Mouse (Mus musculus) embryonic facial prominence, embryonic 11.5 days (tissue): ENCODE data around the gene Tank. TPM values are rescaled to one million over a fixed set of nuclear protein-coding genes. Genes with fewer than 3 reads are reported as not detected.

Experiments used
- ATAC-seq: fragments of 200-750 bp; cut with Nextera tagmentation; replicated peaks from 2 replicates; pipeline ENCODE4 v1.8.0; 2017; ENCODE audit warnings: low read depth; ENCODE audit not compliant: insufficient number of reproducible peaks, low FRiP score, low TSS enrichment
- DNase-seq: peaks from one replicate; pipeline ENCODE4 v3.0.0-alpha.2; 2015; ENCODE audit warnings: low spot score
- H3K27ac ChIP-seq: fragments of 300-500 bp; sonication (generic); replicated peaks from 2 replicates; pipeline ENCODE4 v1.5.1; 2014; ENCODE audit warnings: mild to moderate bottlenecking, low read depth, low read length, control low read depth
- H3K27me3 ChIP-seq: fragments of 300-500 bp; sonication (generic); 2 replicates; pipeline ENCODE4 v1.6.1; 2014; ENCODE audit warnings: mild to moderate bottlenecking, low read length, moderate library complexity, mixed read lengths; ENCODE audit not compliant: control insufficient read depth, insufficient read depth
- H3K36me3 ChIP-seq: fragments of 300-500 bp; sonication (generic); replicated peaks from 2 replicates; pipeline ENCODE4 v1.6.1; 2014; ENCODE audit warnings: low read depth, mild to moderate bottlenecking, low read length, moderate library complexity, mixed read lengths; ENCODE audit not compliant: control insufficient read depth, insufficient read depth
- H3K4me1 ChIP-seq: fragments of 300-500 bp; sonication (generic); 2 replicates; pipeline ENCODE4 v1.6.1; 2014; ENCODE audit warnings: low read length, mixed read lengths; ENCODE audit not compliant: control insufficient read depth, insufficient read depth
- H3K4me2 ChIP-seq: fragments of 300-500 bp; sonication (generic); 2 replicates; pipeline ENCODE4 v1.6.1; 2014; ENCODE audit warnings: low read depth, mild to moderate bottlenecking, control low read depth, low read length, moderate library complexity
- H3K4me3 ChIP-seq: fragments of 300-500 bp; sonication (generic); 2 replicates; pipeline ENCODE4 v1.5.1; 2014; ENCODE audit warnings: low read depth, low read length, control low read depth
- H3K9ac ChIP-seq: fragments of 300-500 bp; sonication (generic); replicated peaks from 2 replicates; pipeline ENCODE4 v1.6.1; 2014; ENCODE audit warnings: mild to moderate bottlenecking, control low read depth, low read length
- H3K9me3 ChIP-seq: fragments of 300-500 bp; sonication (generic); replicated peaks from 2 replicates; pipeline ENCODE4 v1.6.1; 2016; ENCODE audit warnings: mild to moderate bottlenecking, low read length, inconsistent platforms, mixed read lengths; ENCODE audit not compliant: control insufficient read depth
- WGBS: fragments of 180-500 bp; shearing (Covaris S2); extraction: QIAGEN DNeasy Blood & Tissue Kit; methylation state at CpG from one replicate; pipeline ENCODE4 v1.1.7; 2014; 5-methylcytosine and 5-hydroxymethylcytosine counted together
- polyA plus RNA-seq: library from polyadenylated mRNA; unstranded; fragments of >200 nt; fragmentation: Nextera tagmentation; extraction: Ambion mirVana; gene quantifications from 2 replicates; pipeline ENCODE4 v1.2.1, GENCODE M21; 2014

Tank gene
- polyA plus RNA-seq, 1 experiment from 2014 or later: 38.8 TPM

GRCm38 (mm10) chr2:61663573-61664241 lies 85.3 kb downstream of the Tank start:
- ATAC-seq (no peak), DNase-seq (no peak)
- Histone ChIP-seq H3K36me3 (no peaks in the 10 kb centered on the region), H3K9ac (no peak overlapping the region), H3K4me1 (no peaks in the 10 kb centered on the region), H3K4me3 (no peak overlapping the region), H3K4me2 (no peak overlapping the region), H3K9me3 (no peaks in the 10 kb centered on the region), H3K27me3 (no peaks in the 10 kb centered on the region), H3K27ac (no peak overlapping the region)
- WGBS: 80% methylated on average over 10 of the region's 10 CpGs

DNA sequence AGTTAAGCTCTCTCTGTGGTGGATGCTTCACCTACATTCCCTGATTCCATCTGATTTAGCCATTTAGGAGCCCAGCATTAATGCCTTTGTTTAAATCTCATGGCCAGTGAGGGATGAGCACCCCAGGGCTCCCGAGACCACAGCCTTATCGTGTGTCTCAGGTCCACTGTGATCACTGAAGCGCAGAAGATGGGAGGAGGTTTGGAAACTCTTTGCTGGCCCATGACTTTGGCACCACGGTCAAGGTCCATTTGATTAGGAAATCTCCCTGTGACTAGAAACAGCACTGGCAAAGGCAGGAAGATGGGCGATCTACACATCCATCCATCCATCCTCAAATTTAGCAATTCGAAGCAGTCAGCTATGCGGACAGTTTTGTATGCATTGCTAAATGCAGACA lies 89.0 kb downstream of the Tank start:
- no peaks in the 10 kb centered on the region for H3K27me3 ChIP-seq
- H3K9me3 ChIP-seq: no peaks in the 10 kb centered on the region
- H3K4me1 ChIP-seq: no peaks in the 10 kb centered on the region
- H3K36me3 ChIP-seq: no peaks in the 10 kb centered on the region
- H3K9ac ChIP-seq: no peak overlapping the region
- no peak overlapping the region for H3K27ac ChIP-seq
- no peak for DNase-seq
- H3K4me2 ChIP-seq: no peak overlapping the region
- ATAC-seq: no peak
- 88% methylated on average over 7 of the region's 7 CpGs for WGBS
- H3K4me3 ChIP-seq: no peak overlapping the region

DNA sequence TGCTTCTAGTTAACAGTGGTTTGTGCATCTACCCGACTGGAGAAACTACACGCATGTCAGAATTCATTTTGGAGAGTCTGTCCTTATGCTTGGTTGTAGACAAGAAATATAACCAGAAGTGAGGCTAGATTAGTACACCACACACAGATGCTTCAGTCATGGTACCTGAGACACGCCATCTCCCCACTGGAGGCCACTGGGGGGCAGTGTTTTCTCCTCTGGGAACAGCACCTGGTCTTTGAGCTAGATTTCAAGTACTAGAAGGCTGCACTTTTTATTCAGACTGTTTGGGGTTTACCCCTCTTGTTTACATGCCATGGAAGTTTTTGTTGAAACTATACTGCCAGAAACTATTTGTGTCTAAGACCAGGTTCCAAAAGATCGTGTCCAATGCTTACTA lies 89.9 kb downstream of the Tank start:
- Histone ChIP-seq H3K4me1 (no peaks in the 10 kb centered on the region), H3K9ac (no peak overlapping the region), H3K27ac (no peak overlapping the region), H3K4me3 (no peak overlapping the region), H3K36me3 (no peaks in the 10 kb centered on the region), H3K9me3 (no peaks in the 10 kb centered on the region), H3K27me3 (no peaks in the 10 kb centered on the region), H3K4me2 (no peak overlapping the region)
- ATAC-seq (no peak), DNase-seq (peak; percentile 56)
- WGBS: 27% methylated on average over 4 of the region's 4 CpGs

- Histone ChIP-seq H3K4me2 (no peak overlapping the region), H3K36me3 (no peaks in the 10 kb centered on the region), H3K27ac (no peak overlapping the region), H3K4me1 (no peaks in the 10 kb centered on the region), H3K9ac (no peak overlapping the region), H3K9me3 (no peaks in the 10 kb centered on the region), H3K4me3 (no peak overlapping the region), H3K27me3 (no peaks in the 10 kb centered on the region)
- DNase-seq (no peak), ATAC-seq (no peak)
- WGBS: 82% methylated on average over 3 of the region's 3 CpGs
Observed at GRCm38 (mm10) chr2:61674555-61674954, 96.2 kb downstream of the Tank start.

DNA sequence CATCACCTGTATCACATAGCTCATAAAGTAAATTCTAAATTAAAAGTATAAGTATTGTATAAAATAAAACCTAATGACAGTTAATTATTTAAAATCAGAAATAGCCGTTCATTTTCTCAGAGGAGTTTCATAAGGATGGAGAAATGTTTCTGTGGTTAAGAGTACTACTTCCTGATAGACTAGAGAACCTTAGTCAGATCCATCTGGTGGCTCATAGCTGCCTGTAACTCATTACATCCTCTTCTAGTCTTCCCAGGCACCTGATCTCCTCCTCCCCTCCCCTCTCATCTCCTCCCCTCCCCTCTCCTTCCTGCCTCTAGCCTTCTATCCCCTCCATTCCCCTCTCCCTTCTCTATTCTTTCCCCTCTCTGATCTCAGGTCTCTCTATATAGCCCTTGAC lies 103.2 kb downstream of the Tank start:
- Histone ChIP-seq H3K4me3 (no peak overlapping the region), H3K4me2 (no peak overlapping the region), H3K9ac (no peak overlapping the region), H3K4me1 (no peaks in the 10 kb centered on the region), H3K36me3 (no peaks in the 10 kb centered on the region), H3K9me3 (no peaks in the 10 kb centered on the region), H3K27ac (no peak overlapping the region), H3K27me3 (no peaks in the 10 kb centered on the region)
- DNase-seq (no peak), ATAC-seq (no peak)
- 85% methylated on average over 1 of the region's 1 CpGs for WGBS

GRCm38 (mm10) chr2:61686533-61686932 lies 108.1 kb downstream of the Tank start:
- Histone ChIP-seq H3K36me3 (no peaks in the 10 kb centered on the region), H3K27me3 (no peaks in the 10 kb centered on the region), H3K9ac (no peak overlapping the region), H3K4me3 (no peak overlapping the region), H3K4me1 (no peaks in the 10 kb centered on the region), H3K9me3 (no peaks in the 10 kb centered on the region), H3K4me2 (no peak overlapping the region), H3K27ac (no peak overlapping the region)
- 74% methylated on average over 1 of the region's 1 CpGs for WGBS
- ATAC-seq (no peak), DNase-seq (no peak)

- no peak for ATAC-seq
- WGBS: 80% methylated on average over 3 of the region's 3 CpGs
- Histone ChIP-seq H3K4me2 (no peak overlapping the region), H3K27me3 (no peaks in the 10 kb centered on the region), H3K36me3 (no peaks in the 10 kb centered on the region), H3K9ac (no peak overlapping the region), H3K27ac (no peak overlapping the region), H3K4me3 (no peak overlapping the region), H3K9me3 (no peaks in the 10 kb centered on the region), H3K4me1 (no peaks in the 10 kb centered on the region)
- DNase-seq: no peak
Observed at GRCm38 (mm10) chr2:61689086-61689485, 110.7 kb downstream of the Tank start.
